Mouse (Mus musculus): Measurements from ENCODE around the gene Tent5a.

- TF ChIP-seq GATA1 (IDR thresholded peaks at IDR 0.05; ENCODE audit: borderline replicate concordance, low read length), result no peak
- no peak for TF ChIP-seq FLI1 (IDR thresholded peaks at IDR 0.05; ENCODE audit: low read length)
These were observed 48.0 kb upstream of the Tent5a start for GRCm38 (mm10) chr9:85375152-85375551.

Measured in megakaryocyte, embryonic 14.5 days (primary cell).